Mouse (Mus musculus) CH12.LX (cell line): ENCODE data around the gene Cgref1.

Experiments used
- CHD1 ChIP-seq: IDR thresholded peaks from 2 replicates; pipeline ENCODE4 v1.6.1; 2012; ENCODE audit warnings: low read depth, low read length, improper control_type of control experiment, inconsistent platforms
- CTCF ChIP-seq, 2 experiments: IDR thresholded peaks in 1 of 2; conservative IDR thresholded peaks in 1 of 2; 2 replicates each; pipeline ENCODE4 v1.5.1; 2011 to 2012; ENCODE audit warnings: low read depth in 2 of 2, low read length in 2 of 2, improper control_type of control experiment in 1 of 2, inconsistent platforms in 1 of 2, mild to moderate bottlenecking in 1 of 2, moderate library complexity in 1 of 2
- E2F4 ChIP-seq: IDR thresholded peaks from 2 replicates; pipeline ENCODE4 v1.6.1; 2011; ENCODE audit warnings: low read depth, low read length, improper control_type of control experiment; ENCODE audit not compliant: insufficient replicate concordance
- NELFE ChIP-seq: IDR thresholded peaks from 2 replicates; pipeline ENCODE4 v1.6.1; 2011; ENCODE audit warnings: low read depth, low read length, improper control_type of control experiment
- USF1 ChIP-seq: IDR thresholded peaks from 2 replicates; pipeline ENCODE4 v1.6.1; 2014; ENCODE audit warnings: low read depth, mild to moderate bottlenecking, inconsistent platforms, low read length, improper control_type of control experiment
- ZNF384 ChIP-seq: IDR thresholded peaks from 2 replicates; pipeline ENCODE4 v1.6.1; 2012; ENCODE audit warnings: low read depth, low read length, improper control_type of control experiment, inconsistent platforms

- no peak for TF ChIP-seq CHD1
- no peak for TF ChIP-seq ZNF384
- no peak for TF ChIP-seq E2F4
- no peak for TF ChIP-seq CTCF (conservative IDR thresholded peaks at IDR 0.05 in 1 of 2, IDR thresholded peaks at IDR 0.05 in 1 of 2; ENCODE audit: low read depth in 2 of 2, low read length in 2 of 2)
- no peak for TF ChIP-seq NELFE
- TF ChIP-seq USF1: no peak
These were observed 20.8 kb downstream of the Cgref1 start for GRCm38 (mm10) chr5:30924614-30925013.
